11 mouse cellular contexts compared by ENCODE assay signal in genomic region chr4:46544313-46544712, GRCm38 (mm10). TPM values are rescaled to one million over a fixed set of nuclear protein-coding genes. Genes with fewer than 3 reads are reported as not detected.
DNase-seq lines count a peak whose midpoint lies in the region; ATAC-seq and TF ChIP-seq lines count a peak whose summit lies in the region.
"Had no signal": no experiment of that assay in that cellular context is flagged by ENCODE, and none has a peak within 500 bp of the region (broad histone marks: within the 10 kb centered on the region; RNA-seq: fewer than 3 reads in every experiment).

No protein-coding gene starts in this region.

- DNase-seq in layer of hippocampus, adult 2 months (ENCODE audit: low spot score in 2 of 2) = no peak
- no peak for DNase-seq in layer of hippocampus, postnatal 14 days (ENCODE audit: low spot score in 2 of 2)
- DNase-seq in CD8-positive naive resting alpha-beta T cell, adult 2 months (ENCODE audit: low read depth in 2 of 2, low spot score in 2 of 2) = peak; percentile 41 to 54
- DNase-seq in T-cell, adult 2 months (ENCODE audit: low spot score) = peak; percentile 34
- DNase-seq in limb, embryonic 10.5 days (ENCODE audit: low spot score) = no peak
- no peak for DNase-seq in left cerebral cortex, adult 11 months (ENCODE audit: low spot score)

- peak; percentile 64 for TF ChIP-seq CTCF in layer of hippocampus, adult 2 months (conservative IDR thresholded peaks at IDR 0.05)

- H3K4me3 ChIP-seq in layer of hippocampus, adult 2 months = no peak overlapping the region
- no peak overlapping the region for H3K4me3 ChIP-seq in forebrain, embryonic 16.5 days (replicated peaks; ENCODE audit: low read length)
- H3K4me3 ChIP-seq in limb, embryonic 10.5 days = no peak overlapping the region
- H3K4me3 ChIP-seq: embryonic facial prominence, embryonic 13.5 days; myocyte had no signal

- WGBS in forebrain, embryonic 16.5 days = 50% methylated on average over 1 of the region's 1 CpGs
- 40% methylated on average over 1 of the region's 1 CpGs for WGBS in limb, embryonic 10.5 days

- no peaks in the 10 kb centered on the region for H3K36me3 ChIP-seq in forebrain, embryonic 16.5 days (ENCODE audit: control insufficient read depth, insufficient read depth)
- H3K36me3 ChIP-seq in limb, embryonic 10.5 days = no peaks in the 10 kb centered on the region
- H3K36me3 ChIP-seq: embryonic facial prominence, embryonic 13.5 days had no signal

- H3K4me2 ChIP-seq in forebrain, embryonic 16.5 days (ENCODE audit: low read length) = no peak overlapping the region
- H3K4me2 ChIP-seq: embryonic facial prominence, embryonic 13.5 days had no signal

- no peaks in the 10 kb centered on the region for H3K9me3 ChIP-seq in forebrain, embryonic 16.5 days (ENCODE audit: control insufficient read depth, low read length)
- no peaks in the 10 kb centered on the region for H3K9me3 ChIP-seq in limb, embryonic 10.5 days (replicated peaks)
- H3K9me3 ChIP-seq: embryonic facial prominence, embryonic 13.5 days had no signal

- H3K9ac ChIP-seq in forebrain, embryonic 16.5 days (replicated peaks; ENCODE audit: low read depth, low read length) = no peak overlapping the region
- H3K9ac ChIP-seq: embryonic facial prominence, embryonic 13.5 days had no signal

- H3K27me3 ChIP-seq in forebrain, embryonic 16.5 days (replicated peaks; ENCODE audit: control insufficient read depth, insufficient read depth, low read length) = no peaks in the 10 kb centered on the region
- peaks cover 4% of the 10 kb centered on the region; the same call in 1 of the 2 replicates for H3K27me3 ChIP-seq in limb, embryonic 10.5 days (ENCODE audit: low read depth, poor library complexity, severe bottlenecking)

- H3K4me1 ChIP-seq in forebrain, embryonic 16.5 days (replicated peaks; ENCODE audit: control insufficient read depth, insufficient read depth, low read length) = no peaks in the 10 kb centered on the region
- H3K4me1 ChIP-seq in limb, embryonic 10.5 days = peaks cover 4% of the 10 kb centered on the region; the same call in 1 of the 2 replicates

- no peak overlapping the region for H3K27ac ChIP-seq in layer of hippocampus, adult 2 months
- H3K27ac ChIP-seq in forebrain, embryonic 16.5 days (ENCODE audit: low read length) = no peak overlapping the region
- no peak overlapping the region for H3K27ac ChIP-seq in limb, embryonic 10.5 days
- H3K27ac ChIP-seq: embryonic facial prominence, embryonic 13.5 days had no signal

- peak; percentile 90 for ATAC-seq in megakaryocyte progenitor cell, adult 5-6 weeks (replicated peaks; ENCODE audit: poor library complexity)
- ATAC-seq in forebrain, embryonic 16.5 days = no peak
- ATAC-seq: intestine, embryonic 16.5 days had no signal

RNA-seq across cellular contexts. Expression of gene Trim14, which starts 8.4 kb away (rescaled TPM):
- total RNA-seq in layer of hippocampus, adult 2 months (2021) = 1 to 10 TPM in 1 of 2 experiments, under 1 TPM in 1; 0.93 to 1.2 TPM
- 1 to 10 TPM in 1 of 2 experiments, under 1 TPM in 1; 0.69 to 1.5 TPM for total RNA-seq in layer of hippocampus, postnatal 14 days (2021)
- 11.5 and 11.7 TPM in 2 replicates for total RNA-seq in megakaryocyte progenitor cell, adult 5-6 weeks (2015)
- 16.5 and 25.2 TPM in 2 replicates for total RNA-seq in megakaryocyte progenitor cell, adult 5-6 weeks (2017)
- polyA plus RNA-seq in forebrain, embryonic 16.5 days (2015; fragmentation: Nextera tagmentation; extraction: Ambion mirVana) = 0.85 and 1.4 TPM in 2 replicates
- 0.64 and 0.78 TPM in 2 replicates for polyA plus RNA-seq in limb, embryonic 10.5 days (2016; fragmentation: Nextera tagmentation; extraction: Ambion mirVana)

RNA-seq across cellular contexts. Expression of gene Nans, which starts 55.3 kb away (rescaled TPM):
- total RNA-seq in layer of hippocampus, adult 2 months (2021) = 10 to 100 TPM; 17.5 to 20.1 TPM
- 10 to 100 TPM; 24.0 to 24.6 TPM for total RNA-seq in layer of hippocampus, postnatal 14 days (2021)
- 71.5 and 73.9 TPM in 2 replicates for total RNA-seq in megakaryocyte progenitor cell, adult 5-6 weeks (2015)
- total RNA-seq in megakaryocyte progenitor cell, adult 5-6 weeks (2017) = 83.3 and 84.5 TPM in 2 replicates
- polyA plus RNA-seq in forebrain, embryonic 16.5 days (2015; fragmentation: Nextera tagmentation; extraction: Ambion mirVana) = 81.1 and 85.5 TPM in 2 replicates
- 87.2 and 96.1 TPM in 2 replicates for polyA plus RNA-seq in limb, embryonic 10.5 days (2016; fragmentation: Nextera tagmentation; extraction: Ambion mirVana)

RNA-seq across cellular contexts. Expression of gene Coro2a, which starts 57.7 kb away (rescaled TPM):
- 10 to 100 TPM; 15.6 to 16.1 TPM for total RNA-seq in layer of hippocampus, adult 2 months (2021)
- total RNA-seq in layer of hippocampus, postnatal 14 days (2021) = 10 to 100 TPM; 27.9 to 30.5 TPM
- total RNA-seq in megakaryocyte progenitor cell, adult 5-6 weeks (2015) = 42.3 and 51.4 TPM in 2 replicates
- total RNA-seq in megakaryocyte progenitor cell, adult 5-6 weeks (2017) = 24.4 and 25.7 TPM in 2 replicates
- polyA plus RNA-seq in forebrain, embryonic 16.5 days (2015; fragmentation: Nextera tagmentation; extraction: Ambion mirVana) = 5.6 and 7.6 TPM in 2 replicates
- 2.1 and 2.2 TPM in 2 replicates for polyA plus RNA-seq in limb, embryonic 10.5 days (2016; fragmentation: Nextera tagmentation; extraction: Ambion mirVana)

Comparison
In these comparisons a context has a peak if more than half of its experiments do, and no peak if none do; other contexts are left out.
1. DNase-seq: peak in CD8-positive naive resting alpha-beta T cell, adult 2 months (2 of 2) and T-cell, adult 2 months (single experiment); none in layer of hippocampus, adult 2 months (0 of 2), layer of hippocampus, postnatal 14 days (0 of 2), limb, embryonic 10.5 days (single experiment) and left cerebral cortex, adult 11 months (single experiment).
2. RNA of gene Trim14, which starts 8.4 kb away (total RNA-seq): 11.5 to 25.2 TPM in megakaryocyte progenitor cell, adult 5-6 weeks; 0.69 to 1.5 TPM in layer of hippocampus, postnatal 14 days and 0.93 to 1.2 TPM in layer of hippocampus, adult 2 months; every median in the first group is over 4 times any median in the second.